Mouse (Mus musculus) bone marrow, adult 2 months (tissue): Measurements from ENCODE around the gene Kbtbd2.

Experiments
- CTCF ChIP-seq: fragments of 200-500 bp; IDR thresholded peaks from 2 replicates; pipeline ENCODE4 v1.5.1; 2011; ENCODE audit warnings: low read length, control low read depth; ENCODE audit not compliant: control insufficient read depth, insufficient read depth
- POLR2A ChIP-seq: fragments of 200-500 bp; IDR thresholded peaks from 2 replicates; pipeline ENCODE4 v1.6.1; 2011; ENCODE audit warnings: low read depth, mild to moderate bottlenecking, control low read depth, low read length, borderline replicate concordance; ENCODE audit not compliant: control insufficient read depth

GRCm38 (mm10) chr6:56779636-56780035 lies 18.0 kb downstream of the Kbtbd2 start:
- TF ChIP-seq CTCF (no peak), POLR2A (no peak)
